Mouse (Mus musculus) G1E (cell line): ENCODE results near the gene Podxl2. TPM values are rescaled to one million over a fixed set of nuclear protein-coding genes. Genes with fewer than 3 reads are reported as not detected.

ENCODE experiments used
- ATAC-seq: 2 replicates; pipeline ENCODE4 v1.8.0; 2016; ENCODE audit warnings: mild to moderate bottlenecking; ENCODE audit not compliant: insufficient number of reproducible peaks, poor library complexity, low FRiP score, severe bottlenecking; ENCODE audit errors: extremely low read depth
- DNase-seq: peaks from one replicate; pipeline ENCODE4 v3.0.0; 2012; ENCODE audit warnings: low spot score
- H3K27me3 ChIP-seq: 2 replicates; pipeline ENCODE4 v1.6.1; 2012; ENCODE audit warnings: mild to moderate bottlenecking, low read length, inconsistent platforms; ENCODE audit not compliant: insufficient read depth
- H3K36me3 ChIP-seq: replicated peaks from 2 replicates; pipeline ENCODE3; 2012; ENCODE audit warnings: mild to moderate bottlenecking, inconsistent platforms
- H3K4me1 ChIP-seq: 2 replicates; pipeline ENCODE4 v1.6.1; 2012; ENCODE audit warnings: low read depth, low read length, inconsistent platforms, mixed read lengths; ENCODE audit not compliant: insufficient read depth
- H3K4me3 ChIP-seq: 2 replicates; pipeline ENCODE4 v1.5.1; 2012; ENCODE audit warnings: low read depth, mild to moderate bottlenecking, inconsistent platforms, low read length, moderate library complexity, mixed read lengths
- H3K9me3 ChIP-seq: replicated peaks from 2 replicates; pipeline ENCODE4 v1.6.1; 2012; ENCODE audit warnings: inconsistent platforms
- CTCF ChIP-seq: IDR thresholded peaks from 2 replicates; pipeline ENCODE4 v1.5.1; 2012; ENCODE audit warnings: low read depth, low read length, inconsistent platforms, mixed read lengths
- GATA1 ChIP-seq: IDR thresholded peaks from 2 replicates; pipeline ENCODE4 v1.6.1; 2012; ENCODE audit warnings: borderline replicate concordance, low read length, inconsistent platforms, mixed read lengths
- GATA2 ChIP-seq: IDR thresholded peaks from 2 replicates; pipeline ENCODE4 v1.6.1; 2012; ENCODE audit warnings: low read depth, low read length, inconsistent platforms, borderline replicate concordance
- POLR2AphosphoS5 ChIP-seq: IDR thresholded peaks from 2 replicates; pipeline ENCODE4 v1.6.1; 2012; ENCODE audit warnings: low read depth, low read length, inconsistent platforms; ENCODE audit not compliant: insufficient replicate concordance
- TAL1 ChIP-seq: conservative IDR thresholded peaks from 2 replicates; pipeline ENCODE4 v1.6.1; 2012; ENCODE audit warnings: low read depth, low read length, inconsistent platforms, mixed read lengths
- polyA plus RNA-seq: library from polyadenylated mRNA; stranded (reverse); fragments of >175 nt; gene quantifications from 2 replicates; pipeline ENCODE4 v1.2.3, GENCODE M21; 2012
- total RNA-seq, 2 experiments: library from RNA; stranded (forward) in 1 of 2; stranded (reverse) in 1 of 2; fragments of 200-1000 nt in 1 of 2; fragments of >200 nt in 1 of 2; fragmentation: Nextera tagmentation in 1 of 2; gene quantifications; 2 replicates each; pipeline ENCODE4 v1.2.3; 2014 to 2017

Gene Podxl2
- total and polyA plus RNA-seq, 3 experiments: 0.27 TPM; not detected in 2

GRCm38 (mm10) chr6:88812886-88813285, 62.0 kb downstream of the Podxl2 start:
- TF ChIP-seq CTCF: peak; percentile 31; the same call in 1 of the 2 replicates
- no peak for TF ChIP-seq POLR2AphosphoS5
- H3K4me3 ChIP-seq: no peak overlapping the region
- ATAC-seq (no peak), DNase-seq (peak; percentile 52)
- H3K9me3 ChIP-seq: no peaks in the 10 kb centered on the region
- H3K27me3 ChIP-seq: peaks cover 58% of the 10 kb centered on the region
- H3K4me1 ChIP-seq: peaks cover 5% of the 10 kb centered on the region
- H3K36me3 ChIP-seq: no peaks in the 10 kb centered on the region

GRCm38 (mm10) chr6:88811880-88812400, 62.9 kb downstream of the Podxl2 start:
- DNase-seq: no peak
- H3K36me3 ChIP-seq: no peaks in the 10 kb centered on the region
- no peak for TF ChIP-seq GATA2
- no peak for TF ChIP-seq TAL1
- TF ChIP-seq CTCF: no peak
- TF ChIP-seq GATA1: no peak
- TF ChIP-seq POLR2AphosphoS5: no peak
- H3K4me1 ChIP-seq: peaks cover 5% of the 10 kb centered on the region
- no peak for ATAC-seq
- peaks cover 57% of the 10 kb centered on the region for H3K27me3 ChIP-seq
- no peak overlapping the region for H3K4me3 ChIP-seq
- H3K9me3 ChIP-seq: no peaks in the 10 kb centered on the region

GRCm38 (mm10) chr6:88811396-88811795, 63.4 kb downstream of the Podxl2 start:
- H3K4me3 ChIP-seq: no peak overlapping the region
- ATAC-seq (no peak), DNase-seq (no peak)
- no peaks in the 10 kb centered on the region for H3K36me3 ChIP-seq
- H3K4me1 ChIP-seq: peaks cover 5% of the 10 kb centered on the region
- no peak for TF ChIP-seq CTCF
- no peak for TF ChIP-seq GATA2
- TF ChIP-seq GATA1: no peak
- no peak for TF ChIP-seq POLR2AphosphoS5
- TF ChIP-seq TAL1: no peak
- H3K9me3 ChIP-seq: no peaks in the 10 kb centered on the region
- H3K27me3 ChIP-seq: peaks cover 54% of the 10 kb centered on the region

GRCm38 (mm10) chr6:88810291-88810690, 64.6 kb downstream of the Podxl2 start:
- Histone ChIP-seq H3K9me3 (no peaks in the 10 kb centered on the region), H3K36me3 (no peaks in the 10 kb centered on the region), H3K4me3 (no peak overlapping the region), H3K27me3 (peaks cover 45% of the 10 kb centered on the region), H3K4me1 (peaks cover 5% of the 10 kb centered on the region; the same call in 1 of the 2 replicates)
- no peak for TF ChIP-seq CTCF
- no peak for TF ChIP-seq TAL1
- no peak for TF ChIP-seq POLR2AphosphoS5
- TF ChIP-seq GATA1: no peak
- TF ChIP-seq GATA2: no peak
- DNase-seq (no peak), ATAC-seq (no peak)

GRCm38 (mm10) chr6:88809091-88810037, 65.5 kb downstream of the Podxl2 start:
- peaks cover 5% of the 10 kb centered on the region; the same call in 1 of the 2 replicates for H3K4me1 ChIP-seq
- H3K4me3 ChIP-seq: no peak overlapping the region
- no peaks in the 10 kb centered on the region for H3K36me3 ChIP-seq
- no peaks in the 10 kb centered on the region for H3K9me3 ChIP-seq
- no peak for TF ChIP-seq GATA1
- no peak for TF ChIP-seq GATA2
- no peak for TF ChIP-seq CTCF
- ATAC-seq (no peak), DNase-seq (no peak)
- H3K27me3 ChIP-seq: peaks cover 40% of the 10 kb centered on the region

- TF ChIP-seq TAL1: no peak
- TF ChIP-seq GATA2: no peak
- TF ChIP-seq POLR2AphosphoS5: no peak
- TF ChIP-seq GATA1: no peak
- DNase-seq (no peak), ATAC-seq (no peak)
- no peak overlapping the region for H3K4me3 ChIP-seq
- no peaks in the 10 kb centered on the region for H3K9me3 ChIP-seq
- no peaks in the 10 kb centered on the region for H3K4me1 ChIP-seq
- peaks cover 45% of the 10 kb centered on the region for H3K27me3 ChIP-seq
- H3K36me3 ChIP-seq: no peaks in the 10 kb centered on the region
These were observed 69.8 kb downstream of the Podxl2 start for GRCm38 (mm10) chr6:88804966-88805577.
